Mouse (Mus musculus): ENCODE results near the gene Usp32. TPM values are rescaled to one million over a fixed set of nuclear protein-coding genes. Genes with fewer than 3 reads are reported as not detected.
A peak's percentile ranks its signal among the peaks of the same experiment; 100 is the strongest.

Usp32 gene
- polyA plus RNA-seq, 1 experiment = 54.3 TPM

DNA sequence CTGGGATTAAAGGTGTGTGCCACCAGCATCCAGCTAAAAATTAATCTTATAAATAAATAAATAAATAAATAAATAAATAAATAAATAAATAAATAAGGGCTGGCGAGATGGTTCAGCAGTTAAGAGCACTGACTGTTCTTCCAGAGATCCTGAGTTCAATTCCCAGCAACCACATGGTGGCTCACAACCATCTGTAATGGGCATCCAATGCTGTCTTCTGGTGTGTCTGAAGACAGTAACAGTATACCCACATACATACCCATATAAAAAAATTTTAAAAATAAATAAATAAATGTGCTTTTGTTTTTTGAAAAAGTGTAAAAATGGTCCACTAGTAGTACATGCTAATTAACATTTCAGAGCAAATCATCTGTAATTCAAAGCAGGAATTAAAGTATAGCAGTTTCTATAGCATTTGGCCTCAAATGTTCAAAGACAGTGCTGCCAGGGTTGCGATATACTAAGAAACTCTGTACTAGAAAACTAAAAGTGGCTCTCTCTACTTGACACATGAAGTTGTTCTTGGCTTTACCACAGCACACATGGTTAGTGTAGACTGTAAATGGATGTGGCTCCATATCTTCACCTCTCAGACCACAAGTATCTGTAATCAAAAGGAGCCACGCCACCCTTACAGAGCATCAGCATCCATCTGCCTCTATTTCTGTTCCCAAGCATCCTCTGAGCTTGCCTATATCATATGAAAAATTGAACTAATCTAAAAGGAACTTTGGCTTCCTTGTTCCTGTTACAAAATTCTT lies 23.7 kb downstream of the Usp32 start:
- H3K4me3 ChIP-seq (replicated peaks; ENCODE audit: control insufficient read depth, low read depth, low read length) = no peak overlapping the region
- H3K4me1 ChIP-seq (ENCODE audit: control insufficient read depth, insufficient read depth, low read length) = no peaks in the 10 kb centered on the region; the same call in 1 of the 2 replicates
- no peak overlapping the region; the same call in 1 of the 2 replicates for H3K27ac ChIP-seq (ENCODE audit: control insufficient read depth, insufficient read depth, low read depth, low read length, poor library complexity)
- no peak for TF ChIP-seq POLR2A (IDR thresholded peaks at IDR 0.05; ENCODE audit: borderline replicate concordance, control insufficient read depth, low read depth, low read length)
- no peak for TF ChIP-seq CTCF (IDR thresholded peaks at IDR 0.05; ENCODE audit: control insufficient read depth, insufficient read depth, low read length)
- 69% methylated on average over 3 of the region's 3 CpGs for WGBS

DNA sequence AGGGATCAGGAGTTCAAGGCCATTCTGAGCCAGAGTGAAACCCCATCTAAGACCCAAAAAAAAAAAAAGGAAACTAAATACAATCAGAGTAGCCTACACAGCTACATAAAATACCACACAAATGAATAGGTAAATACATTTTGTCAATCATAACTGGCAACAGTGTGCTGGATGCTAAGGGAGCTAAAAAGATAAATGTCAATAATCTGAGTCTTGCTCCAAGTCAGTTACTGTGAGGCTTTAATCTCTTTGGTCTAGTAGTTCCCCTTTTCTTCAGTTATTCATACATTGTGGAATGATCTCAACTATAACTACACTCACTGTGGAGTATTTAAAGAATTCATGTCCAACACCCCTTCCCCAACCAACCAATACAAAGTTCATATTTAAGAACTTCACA lies 30.0 kb downstream of the Usp32 start:
- no peaks in the 10 kb centered on the region; the same call in 1 of the 2 replicates for H3K4me1 ChIP-seq (ENCODE audit: control insufficient read depth, insufficient read depth, low read length)
- TF ChIP-seq CTCF (IDR thresholded peaks at IDR 0.05; ENCODE audit: control insufficient read depth, insufficient read depth, low read length) (no peak), POLR2A (IDR thresholded peaks at IDR 0.05; ENCODE audit: borderline replicate concordance, control insufficient read depth, low read depth, low read length) (no peak)
- no peak overlapping the region for H3K4me3 ChIP-seq (replicated peaks; ENCODE audit: control insufficient read depth, low read depth, low read length)
- no peak overlapping the region for H3K27ac ChIP-seq (ENCODE audit: control insufficient read depth, insufficient read depth, low read depth, low read length, poor library complexity)

DNA sequence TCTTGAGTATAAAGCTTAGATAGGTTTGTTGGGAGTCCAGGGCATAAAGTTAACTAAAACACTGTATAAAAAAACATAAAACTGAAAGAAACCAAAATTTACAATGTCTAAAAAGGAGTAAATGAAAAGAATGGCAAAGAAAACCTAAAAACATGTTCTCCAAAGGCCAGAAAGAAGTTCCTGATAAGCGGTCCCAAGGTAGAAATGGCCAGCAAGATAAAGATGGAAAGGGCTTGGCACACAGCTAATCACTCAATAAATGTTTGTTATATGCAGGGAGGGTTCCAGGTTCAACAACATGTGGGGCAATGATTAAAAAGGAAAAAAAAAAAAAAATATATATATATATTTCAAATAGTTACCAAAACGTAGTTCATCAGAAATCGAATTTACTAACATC lies 32.7 kb downstream of the Usp32 start:
- WGBS = 60% methylated on average over 3 of the region's 3 CpGs
- no peaks in the 10 kb centered on the region; the same call in 1 of the 2 replicates for H3K4me1 ChIP-seq (ENCODE audit: control insufficient read depth, insufficient read depth, low read length)
- no peak overlapping the region for H3K27ac ChIP-seq (ENCODE audit: control insufficient read depth, insufficient read depth, low read depth, low read length, poor library complexity)
- TF ChIP-seq CTCF (IDR thresholded peaks at IDR 0.05; ENCODE audit: control insufficient read depth, insufficient read depth, low read length) (no peak), POLR2A (IDR thresholded peaks at IDR 0.05; ENCODE audit: borderline replicate concordance, control insufficient read depth, low read depth, low read length) (no peak)
- no peak overlapping the region for H3K4me3 ChIP-seq (replicated peaks; ENCODE audit: control insufficient read depth, low read depth, low read length)

DNA sequence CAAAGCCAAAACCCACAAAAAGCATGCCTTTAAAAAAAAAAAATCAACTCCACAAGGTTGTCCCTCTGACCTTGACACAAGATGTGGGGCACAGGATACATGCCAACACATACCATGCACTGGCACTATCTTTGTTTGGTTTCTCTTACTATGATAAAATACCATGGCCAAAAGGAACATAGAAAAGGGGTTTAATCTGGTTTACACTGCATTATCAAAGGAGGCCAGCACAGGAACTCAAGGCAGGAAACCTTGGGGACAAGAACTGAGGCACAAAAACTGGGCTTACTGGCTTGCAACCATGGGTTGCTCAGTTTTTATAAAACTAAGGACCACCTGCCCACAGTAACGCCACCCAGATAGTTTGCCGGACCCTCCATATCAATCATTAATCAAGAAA lies 34.1 kb downstream of the Usp32 start:
- no peaks in the 10 kb centered on the region; the same call in 1 of the 2 replicates for H3K4me1 ChIP-seq (ENCODE audit: control insufficient read depth, insufficient read depth, low read length)
- no peak overlapping the region for H3K4me3 ChIP-seq (replicated peaks; ENCODE audit: control insufficient read depth, low read depth, low read length)
- TF ChIP-seq POLR2A (IDR thresholded peaks at IDR 0.05; ENCODE audit: borderline replicate concordance, control insufficient read depth, low read depth, low read length) = no peak
- H3K27ac ChIP-seq (ENCODE audit: control insufficient read depth, insufficient read depth, low read depth, low read length, poor library complexity) = peak overlapping the region; percentile 61; the same call in 1 of the 2 replicates
- WGBS = 79% methylated on average over 2 of the region's 2 CpGs

DNA sequence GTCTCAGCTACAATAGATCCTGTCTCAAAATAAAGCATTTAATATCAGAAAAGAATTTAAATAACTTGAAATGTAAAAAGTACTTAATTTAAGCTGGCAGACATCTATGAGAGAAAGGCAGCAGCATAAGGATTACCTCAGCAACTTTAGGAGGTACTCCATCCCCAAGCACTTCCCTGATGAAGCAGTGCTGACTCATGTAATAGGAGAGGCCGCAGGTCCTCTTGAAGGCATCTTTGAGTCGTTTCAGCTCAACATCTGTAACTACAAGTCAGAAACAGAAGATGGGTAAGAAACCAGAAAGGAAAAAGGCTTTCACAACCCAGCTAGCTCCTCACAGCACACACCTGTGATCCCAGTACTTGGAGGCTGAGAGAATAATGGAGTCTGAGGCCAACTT lies 36.2 kb downstream of the Usp32 start:
- Histone ChIP-seq H3K4me1 (ENCODE audit: control insufficient read depth, insufficient read depth, low read length) (no peaks in the 10 kb centered on the region; the same call in 1 of the 2 replicates), H3K4me3 (replicated peaks; ENCODE audit: control insufficient read depth, low read depth, low read length) (no peak overlapping the region), H3K27ac (ENCODE audit: control insufficient read depth, insufficient read depth, low read depth, low read length, poor library complexity) (no peak overlapping the region)
- TF ChIP-seq POLR2A (IDR thresholded peaks at IDR 0.05; ENCODE audit: borderline replicate concordance, control insufficient read depth, low read depth, low read length) (no peak), CTCF (IDR thresholded peaks at IDR 0.05; ENCODE audit: control insufficient read depth, insufficient read depth, low read length) (no peak)
- 54% methylated on average over 2 of the region's 2 CpGs for WGBS

DNA sequence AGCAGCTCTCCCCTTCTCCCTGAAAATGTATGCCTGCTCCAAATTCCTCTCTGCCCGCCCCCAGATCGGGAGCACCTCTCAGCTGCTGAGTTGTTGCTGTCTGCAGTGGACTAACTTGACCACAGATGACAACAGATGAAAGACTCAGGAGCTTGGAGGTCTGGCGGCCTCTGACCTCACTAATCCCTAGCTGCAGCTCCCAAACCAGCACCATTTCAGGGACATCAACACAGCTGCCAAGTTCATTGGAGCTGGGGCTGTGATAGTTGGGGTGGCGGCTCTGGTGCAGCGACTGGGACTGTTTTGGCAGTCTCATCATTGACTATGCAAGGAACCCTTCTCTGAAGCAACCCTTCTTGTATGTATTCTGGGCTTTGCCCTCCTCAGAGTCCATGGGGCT lies 44.8 kb downstream of the Usp32 start:
- 88% methylated on average over 5 of the region's 5 CpGs for WGBS

DNA sequence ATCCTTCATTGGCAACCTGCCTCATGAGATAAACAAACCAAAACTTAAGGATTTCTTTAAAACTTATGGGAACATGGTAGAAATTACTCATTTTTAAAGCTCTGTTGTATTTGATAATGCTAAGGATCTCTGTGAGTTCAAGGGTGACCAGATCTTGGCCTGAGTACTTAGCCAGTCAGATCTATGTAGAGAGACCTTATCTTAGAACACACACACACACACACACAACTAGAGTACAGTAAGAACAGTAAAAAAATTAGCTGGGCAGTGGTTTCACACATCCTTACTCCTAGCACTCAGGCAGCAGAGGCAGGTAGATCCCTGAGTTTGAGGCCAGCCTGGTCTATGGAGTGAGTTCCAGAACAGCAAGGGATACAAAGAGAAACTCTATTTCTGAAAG lies 53.7 kb downstream of the Usp32 start:
- H3K4me1 ChIP-seq (ENCODE audit: control insufficient read depth, insufficient read depth, low read length) = no peaks in the 10 kb centered on the region
- TF ChIP-seq CTCF (IDR thresholded peaks at IDR 0.05; ENCODE audit: control insufficient read depth, insufficient read depth, low read length) (no peak), POLR2A (IDR thresholded peaks at IDR 0.05; ENCODE audit: borderline replicate concordance, control insufficient read depth, low read depth, low read length) (no peak)
- H3K4me3 ChIP-seq (replicated peaks; ENCODE audit: control insufficient read depth, low read depth, low read length) = no peak overlapping the region
- no peak overlapping the region for H3K27ac ChIP-seq (ENCODE audit: control insufficient read depth, insufficient read depth, low read depth, low read length, poor library complexity)

More for the DNA sequence above, 44.8 kb downstream of the Usp32 start:
- no peaks in the 10 kb centered on the region for H3K4me1 ChIP-seq (ENCODE audit: control insufficient read depth, insufficient read depth, low read length)
- TF ChIP-seq POLR2A (IDR thresholded peaks at IDR 0.05; ENCODE audit: borderline replicate concordance, control insufficient read depth, low read depth, low read length) = no peak
- TF ChIP-seq CTCF (IDR thresholded peaks at IDR 0.05; ENCODE audit: control insufficient read depth, insufficient read depth, low read length) = no peak
- H3K4me3 ChIP-seq (replicated peaks; ENCODE audit: control insufficient read depth, low read depth, low read length) = no peak overlapping the region
- no peak overlapping the region for H3K27ac ChIP-seq (ENCODE audit: control insufficient read depth, insufficient read depth, low read depth, low read length, poor library complexity)

DNA sequence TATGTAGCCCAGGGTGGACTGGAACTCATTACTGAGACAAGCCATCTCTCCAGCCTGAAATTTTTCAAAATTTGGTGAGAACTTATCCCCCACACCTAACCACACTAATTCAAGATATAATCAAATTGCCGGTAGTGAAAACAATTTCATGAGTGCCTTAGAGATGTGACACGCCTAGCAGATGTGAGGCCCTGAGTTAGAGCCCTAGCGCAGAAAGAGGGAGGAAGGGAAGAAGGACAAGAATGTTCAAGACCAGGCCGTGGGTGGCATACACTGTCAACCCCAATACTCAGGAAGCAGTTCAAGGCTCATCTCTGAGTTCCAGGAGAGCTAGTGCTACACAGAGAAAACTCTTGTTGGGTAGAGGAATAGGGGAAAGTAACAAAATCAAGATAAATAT lies 72.1 kb downstream of the Usp32 start:
- Histone ChIP-seq H3K4me1 (ENCODE audit: control insufficient read depth, insufficient read depth, low read length) (no peaks in the 10 kb centered on the region), H3K4me3 (replicated peaks; ENCODE audit: control insufficient read depth, low read depth, low read length) (no peak overlapping the region), H3K27ac (ENCODE audit: control insufficient read depth, insufficient read depth, low read depth, low read length, poor library complexity) (no peak overlapping the region)
- TF ChIP-seq POLR2A (IDR thresholded peaks at IDR 0.05; ENCODE audit: borderline replicate concordance, control insufficient read depth, low read depth, low read length) (no peak), CTCF (IDR thresholded peaks at IDR 0.05; ENCODE audit: control insufficient read depth, insufficient read depth, low read length) (no peak)
- 92% methylated on average over 4 of the region's 4 CpGs for whole genome bisulfite sequencing

DNA sequence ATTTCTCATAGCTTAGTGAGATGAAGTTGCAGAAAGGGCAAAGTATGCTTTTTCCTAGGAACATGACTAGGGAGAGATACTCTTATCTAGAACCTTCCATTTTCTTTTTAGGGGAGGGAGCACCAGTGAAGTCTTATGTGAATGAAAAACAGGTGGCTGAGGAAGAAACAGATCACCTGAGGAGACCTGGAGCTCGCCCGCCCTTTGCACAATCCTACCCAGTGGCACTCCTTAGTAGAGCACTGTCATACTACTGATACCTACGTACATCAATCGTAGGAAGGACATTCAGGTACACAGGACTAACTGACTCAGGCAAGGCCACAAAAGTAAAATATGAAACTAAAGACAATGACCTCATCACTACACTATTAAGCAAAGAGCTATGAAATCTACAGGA lies 81.4 kb downstream of the Usp32 start:
- 95% methylated on average over 4 of the region's 4 CpGs for WGBS
- TF ChIP-seq CTCF (IDR thresholded peaks at IDR 0.05; ENCODE audit: control insufficient read depth, insufficient read depth, low read length) = no peak
- TF ChIP-seq POLR2A (IDR thresholded peaks at IDR 0.05; ENCODE audit: borderline replicate concordance, control insufficient read depth, low read depth, low read length) = no peak
- Histone ChIP-seq H3K4me3 (replicated peaks; ENCODE audit: control insufficient read depth, low read depth, low read length) (no peak overlapping the region), H3K27ac (ENCODE audit: control insufficient read depth, insufficient read depth, low read depth, low read length, poor library complexity) (no peak overlapping the region), H3K4me1 (ENCODE audit: control insufficient read depth, insufficient read depth, low read length) (no peaks in the 10 kb centered on the region)

All from bone marrow, adult 2 months (tissue).